Mouse (Mus musculus) small intestine, adult 10 weeks (tissue): ENCODE results near the gene Zfp78. TPM values are rescaled to one million over a fixed set of nuclear protein-coding genes. Genes with fewer than 3 reads are reported as not detected.

Experiments used
- polyA plus RNA-seq: library from polyadenylated mRNA; stranded (reverse); fragments of 350-450 nt; fragmentation: Illumina TruSeq; extraction: RNeasy Lipid Tissue Mini Kit (QIAGEN cat#74804); gene quantifications from one replicate; pipeline ENCODE4 v1.2.3, GENCODE M21; 2014; ENCODE audit warnings: low replicate concordance

Gene Zfp78
- polyA plus RNA-seq: 2.0 TPM

DNA sequence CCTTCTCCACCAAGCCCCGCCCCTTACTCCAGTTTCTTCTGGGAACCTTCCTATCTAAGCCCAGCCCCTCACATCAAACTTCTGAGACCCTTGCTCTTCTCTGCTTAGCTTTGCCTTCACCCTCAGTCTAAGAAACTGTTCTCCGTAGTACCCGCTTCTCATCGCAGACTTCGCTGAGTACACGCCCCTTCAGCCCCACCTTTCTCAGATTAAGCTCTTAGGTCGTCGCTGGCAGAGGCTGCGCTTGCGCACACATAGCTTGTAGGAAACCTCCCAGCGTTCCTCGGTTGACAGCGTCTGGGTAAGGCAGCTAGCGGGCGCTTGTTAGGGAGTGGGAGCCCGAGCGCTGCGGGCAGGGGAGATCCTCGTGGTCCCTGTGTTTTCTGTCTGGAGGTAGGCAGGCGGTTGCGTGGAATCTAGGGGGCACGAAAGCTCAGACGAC, at the start of gene Zfp78:
Gene Zfp78, plus strand, starts transcription at position 234 of the 442 bp plus-strand sequence.

DNA sequence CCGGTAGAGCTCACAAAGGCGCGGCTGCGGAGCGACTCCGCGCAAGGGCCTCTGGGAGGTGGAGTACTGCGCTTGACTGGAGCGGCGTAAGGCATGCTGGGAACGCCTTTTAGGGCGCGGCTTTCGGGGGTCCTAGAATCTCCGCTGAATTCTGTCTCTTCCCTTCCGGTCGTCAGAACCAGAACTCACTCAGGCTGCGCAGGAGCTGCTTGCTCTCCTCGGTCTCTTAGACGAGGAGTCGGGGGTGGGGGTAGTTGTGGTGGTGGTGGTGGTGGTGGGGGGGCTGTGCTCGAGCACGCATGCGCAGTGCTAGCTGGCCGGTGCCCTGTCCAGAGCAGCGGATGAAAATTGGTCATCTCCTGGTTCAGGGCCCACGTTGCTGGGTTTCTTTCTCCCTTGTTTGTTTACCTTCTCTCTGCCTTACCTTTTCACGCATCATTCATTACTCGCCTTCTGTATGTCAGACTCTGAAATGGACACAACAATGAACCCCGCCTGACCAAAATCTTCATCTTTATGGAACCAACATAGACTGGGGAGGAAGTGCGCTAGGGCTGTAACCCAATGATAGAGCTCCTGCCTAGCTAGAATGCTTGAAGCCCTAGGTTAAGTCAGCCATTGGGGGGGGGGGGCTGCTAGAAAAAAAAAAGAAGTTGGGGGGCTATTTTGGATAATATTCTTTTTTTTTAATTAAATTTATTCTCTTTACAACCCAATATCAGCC, 31.7 kb upstream of the Zfp78 start, which contains the start of gene Zfp583:
Gene Zfp583, minus strand, starts transcription at position 53 of the 724 bp plus-strand sequence.

DNA sequence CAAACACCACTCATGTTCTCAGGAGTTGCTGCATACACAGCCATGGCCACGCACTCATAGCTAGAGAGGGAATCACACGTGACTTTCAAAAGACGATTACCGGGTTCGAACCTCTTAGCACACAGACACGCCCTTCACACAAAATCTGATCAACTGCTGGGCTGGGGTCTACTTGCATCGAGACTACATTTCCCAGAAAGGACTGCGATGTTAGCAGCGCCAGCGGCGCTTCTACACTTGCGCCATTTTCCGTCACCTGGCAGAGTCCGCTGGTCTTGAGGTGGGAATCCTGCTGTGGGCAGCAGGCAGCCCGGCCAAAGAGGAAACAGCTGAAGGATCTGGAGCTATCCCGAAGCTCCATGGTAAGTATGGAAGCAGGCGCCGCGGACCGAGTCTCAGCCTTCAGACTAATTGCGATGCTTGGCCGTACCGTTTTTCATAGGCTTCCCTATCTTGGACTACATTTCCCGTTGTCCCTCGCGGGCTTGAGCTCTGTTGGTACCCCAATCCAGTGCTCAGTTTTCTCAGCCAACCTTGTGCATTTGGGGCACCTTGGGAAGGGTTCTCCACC, 19.5 kb upstream of the Zfp78 start, which contains the start of gene Gm3854:
Gene Gm3854, plus strand, starts transcription at position 259 of the 571 bp plus-strand sequence.

DNA sequence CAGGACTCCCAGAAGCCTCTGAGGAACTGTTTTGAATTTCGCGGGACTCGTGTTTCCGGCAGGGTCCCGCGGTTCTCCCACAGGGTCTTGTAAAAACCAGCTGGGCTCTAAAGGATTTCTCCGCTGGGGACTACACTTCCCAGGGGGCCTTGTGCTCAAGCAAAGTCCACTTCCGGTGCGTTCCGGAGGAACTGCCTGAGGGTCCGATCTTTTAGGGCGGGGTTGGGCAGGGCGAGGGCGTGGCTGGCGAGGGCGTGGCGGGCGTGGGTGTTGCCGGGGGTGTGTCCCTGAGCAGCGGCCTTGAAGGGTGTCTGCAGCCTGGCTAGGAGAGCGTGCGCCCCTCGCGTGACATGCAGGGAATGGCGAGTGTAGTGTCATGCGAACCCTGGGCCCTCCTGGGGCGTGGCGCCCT, 20.0 kb downstream of the Zfp78 start, which contains the start of gene Zfp28:
Gene Zfp28, plus strand, starts transcription at position 252 of the 412 bp plus-strand sequence.

DNA sequence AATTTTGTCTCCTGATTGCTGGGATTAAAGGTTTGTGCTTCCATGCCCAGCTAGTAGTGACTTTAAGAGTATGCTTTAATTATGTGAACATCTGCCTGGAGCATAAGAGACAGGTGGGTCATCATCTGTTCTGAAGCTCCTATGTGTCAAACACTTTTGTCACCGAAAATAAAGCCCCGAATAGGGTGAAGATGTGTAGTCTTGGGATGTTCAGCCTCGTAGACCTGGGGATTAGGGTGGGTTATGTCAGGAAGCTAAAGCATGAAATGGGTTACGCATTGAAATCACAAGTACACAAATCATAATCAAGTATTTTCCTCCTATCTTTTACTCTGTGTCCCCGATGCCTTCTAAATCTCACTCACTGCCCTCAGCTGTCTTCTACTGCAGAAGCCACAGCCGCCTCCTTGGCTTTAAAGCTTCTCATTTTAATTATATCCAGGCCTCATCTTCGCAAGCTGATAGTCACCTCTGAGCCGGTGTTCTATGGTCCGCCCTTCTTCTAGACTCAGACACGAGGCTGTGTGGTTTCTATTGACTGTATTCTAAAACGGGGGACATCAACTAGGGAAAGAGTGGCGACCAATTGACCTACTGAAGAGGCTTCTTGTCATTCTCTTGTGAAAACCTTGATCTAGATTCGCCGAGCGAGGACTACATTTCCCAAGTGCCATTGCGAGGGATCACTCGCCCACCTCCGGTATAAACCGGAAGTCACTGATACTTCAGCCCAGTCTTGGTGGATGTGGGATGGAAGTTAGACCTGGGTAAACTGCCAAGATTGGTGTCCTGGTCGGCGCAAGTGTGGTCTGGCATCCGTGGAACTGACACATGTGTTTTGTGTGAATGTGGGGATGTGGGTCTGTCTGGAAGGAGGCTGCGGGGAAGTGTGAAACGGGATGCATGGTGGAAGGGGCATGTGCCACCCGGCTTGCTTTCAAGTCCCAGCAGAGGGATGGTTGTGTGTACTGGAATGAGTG, 35.2 kb downstream of the Zfp78 start, which contains the start of gene Smim17:
Gene Smim17, plus strand, starts transcription at position 720 of the 980 bp plus-strand sequence.

DNA sequence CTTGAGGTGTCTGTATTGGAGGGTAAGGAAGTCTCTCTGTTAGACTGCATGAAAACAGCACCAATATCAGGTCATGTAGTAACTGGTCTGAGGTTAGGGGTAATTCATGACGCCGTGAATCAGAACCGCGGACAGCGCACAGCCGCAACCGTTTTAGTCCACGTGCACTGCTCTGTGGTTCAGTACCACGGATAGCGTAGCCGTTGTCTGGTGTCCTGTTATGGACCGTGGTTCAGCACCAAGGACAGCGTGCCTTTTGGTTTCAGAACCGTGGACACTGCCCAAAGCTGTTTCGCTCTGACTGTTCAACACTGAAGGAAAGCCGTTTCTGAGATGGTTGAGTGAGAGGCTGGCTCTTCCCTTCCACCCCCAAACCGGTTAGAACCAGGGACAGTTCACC, 47.0 kb downstream of the Zfp78 start, which contains the start of gene Gm20715:
Gene Gm20715, plus strand, starts transcription at position 235 of the 400 bp plus-strand sequence.

Other genes with a start within 250 kb of the Zfp78 start
- 3.9 TPM for gene Zfp787, start 207.3 kb upstream of the Zfp78 start, polyA plus RNA-seq
- gene Zfp444, start 191.1 kb upstream of the Zfp78 start, polyA plus RNA-seq: 2.0 TPM
- not detected for gene Galp, start 166.2 kb upstream of the Zfp78 start, polyA plus RNA-seq
- gene Zscan5b, start 141.0 kb upstream of the Zfp78 start, polyA plus RNA-seq: not detected
- gene Epp13, start 110.6 kb upstream of the Zfp78 start, polyA plus RNA-seq: not detected
- gene Zfp667, start 76.7 kb upstream of the Zfp78 start, polyA plus RNA-seq: 3.2 TPM
- 2.0 TPM for gene Zfp583, start 32.0 kb upstream of the Zfp78 start, polyA plus RNA-seq
- not detected for gene Gm3854, start 19.5 kb upstream of the Zfp78 start, polyA plus RNA-seq
- 7.4 TPM for gene Zfp28, start 20.0 kb downstream of the Zfp78 start, polyA plus RNA-seq
- not detected for gene Smim17, start 35.4 kb downstream of the Zfp78 start, polyA plus RNA-seq
- gene Gm20715, start 47.0 kb downstream of the Zfp78 start, polyA plus RNA-seq: not detected
- gene Olfr1344, start 75.4 kb downstream of the Zfp78 start, polyA plus RNA-seq: not detected
- gene Olfr1336, start 92.9 kb downstream of the Zfp78 start, polyA plus RNA-seq: not detected
- not detected for gene Olfr1346, start 103.8 kb downstream of the Zfp78 start, polyA plus RNA-seq
- not detected for gene Olfr5, start 123.7 kb downstream of the Zfp78 start, polyA plus RNA-seq
- gene Olfr1347, start 136.5 kb downstream of the Zfp78 start, polyA plus RNA-seq: not detected
- not detected for gene Olfr1348, start 145.5 kb downstream of the Zfp78 start, polyA plus RNA-seq
- gene Olfr1349, start 159.7 kb downstream of the Zfp78 start, polyA plus RNA-seq: not detected
- not detected for gene Olfr1350, start 201.6 kb downstream of the Zfp78 start, polyA plus RNA-seq